Mouse (Mus musculus) ES-E14 (cell line): ENCODE measurements around the gene Hsd17b3.

Source experiments
- CHD2 ChIP-seq: IDR thresholded peaks from 2 replicates; pipeline ENCODE4 v1.6.1; 2014; ENCODE audit warnings: mild to moderate bottlenecking, low read depth, low read length, inconsistent platforms
- HCFC1 ChIP-seq: IDR thresholded peaks from 2 replicates; pipeline ENCODE4 v1.6.1; 2012; ENCODE audit warnings: low read length, inconsistent platforms, borderline replicate concordance; ENCODE audit not compliant: insufficient read depth
- MAFK ChIP-seq: IDR thresholded peaks from 2 replicates; pipeline ENCODE4 v1.6.1; 2014; ENCODE audit warnings: mild to moderate bottlenecking, low read depth, low read length, inconsistent platforms; ENCODE audit not compliant: insufficient read depth
- ZC3H11A ChIP-seq: IDR thresholded peaks from 2 replicates; pipeline ENCODE4 v1.6.1; 2012; ENCODE audit warnings: low read depth, mild to moderate bottlenecking, inconsistent platforms, low read length, borderline replicate concordance
- ZNF384 ChIP-seq: IDR thresholded peaks from 2 replicates; pipeline ENCODE4 v1.6.1; 2012; ENCODE audit warnings: low read depth, low read length, inconsistent platforms

DNA sequence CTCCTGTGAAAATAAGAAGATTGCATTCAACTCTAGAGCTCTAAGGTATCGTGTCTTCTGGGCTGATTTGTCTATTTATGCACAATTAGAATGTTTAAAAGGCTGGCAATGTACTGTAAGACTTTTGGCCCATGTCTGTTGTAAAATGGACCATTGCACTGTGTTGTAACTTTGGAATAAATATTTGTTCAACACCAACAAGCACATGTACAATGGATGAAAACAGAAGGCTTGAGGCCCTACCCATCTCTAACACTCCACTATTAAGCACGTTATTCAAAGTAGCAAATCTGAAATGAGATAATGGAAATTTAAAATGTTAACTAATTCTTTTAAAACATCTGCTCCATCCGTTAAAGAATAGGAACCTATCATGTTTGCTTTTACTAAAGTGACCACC is 18.1 kb upstream of the Hsd17b3 start:
- TF ChIP-seq CHD2 (no peak), MAFK (no peak), ZNF384 (no peak), ZC3H11A (no peak), HCFC1 (no peak)
